Mouse (Mus musculus) cortical plate, adult 2 months (tissue): Measurements from ENCODE around the gene Ccdc33.

Experiments
- CTCF ChIP-seq: fragments of 200-500 bp; IDR thresholded peaks from 2 replicates; pipeline ENCODE4 v1.5.1; 2011; ENCODE audit warnings: mild to moderate bottlenecking, control low read depth, low read length; ENCODE audit not compliant: insufficient read depth; ENCODE audit errors: extremely low read depth
- POLR2A ChIP-seq: fragments of 200-500 bp; IDR thresholded peaks from 2 replicates; pipeline ENCODE4 v1.6.1; 2011; ENCODE audit warnings: mild to moderate bottlenecking, low read length, control low read depth; ENCODE audit not compliant: insufficient read depth; ENCODE audit errors: extremely low read depth

- TF ChIP-seq CTCF (no peak), POLR2A (no peak)
Measured at GRCm38 (mm10) chr9:58031895-58032294, 86.7 kb downstream of the Ccdc33 start.
